Mouse (Mus musculus): ENCODE measurements around the gene Fam118b. TPM values are rescaled to one million over a fixed set of nuclear protein-coding genes. Genes with fewer than 3 reads are reported as not detected.

Gene Fam118b
- total and polyA plus RNA-seq, 3 experiments = 13.8 to 15.9 (median 15.2) TPM

GRCm38 (mm10) chr9:35307461-35307860 is 39.9 kb upstream of the Fam118b start:
- Histone ChIP-seq H3K27me3 (ENCODE audit: control insufficient read depth, insufficient read depth, low read length) (no peaks in the 10 kb centered on the region), H3K4me1 (ENCODE audit: control insufficient read depth, insufficient read depth, low read length) (no peaks in the 10 kb centered on the region; the same call in 1 of the 2 replicates), H3K36me3 (ENCODE audit: control insufficient read depth, insufficient read depth, low read length) (no peaks in the 10 kb centered on the region), H3K4me3 (no peak overlapping the region), H3K79me2 (replicated peaks; ENCODE audit: control insufficient read depth, insufficient read depth, low read length) (no peaks in the 10 kb centered on the region), H3K9ac (ENCODE audit: low read depth, low read length) (no peak overlapping the region), H3K27ac (no peak overlapping the region)
- intact Hi-C loops (cut with DNase I) = no loop called here
- TF ChIP-seq CTCF (IDR thresholded peaks at IDR 0.05) = no peak
- no peak for TF ChIP-seq POLR2A (IDR thresholded peaks at IDR 0.05; ENCODE audit: insufficient read depth, low read depth, low read length)
- TF ChIP-seq EP300 (IDR thresholded peaks at IDR 0.05; ENCODE audit: insufficient read depth, low read depth, low read length) = no peak
- no peak for DNase-seq
- 75% methylated on average over 7 of the region's 7 CpGs for WGBS

DNA sequence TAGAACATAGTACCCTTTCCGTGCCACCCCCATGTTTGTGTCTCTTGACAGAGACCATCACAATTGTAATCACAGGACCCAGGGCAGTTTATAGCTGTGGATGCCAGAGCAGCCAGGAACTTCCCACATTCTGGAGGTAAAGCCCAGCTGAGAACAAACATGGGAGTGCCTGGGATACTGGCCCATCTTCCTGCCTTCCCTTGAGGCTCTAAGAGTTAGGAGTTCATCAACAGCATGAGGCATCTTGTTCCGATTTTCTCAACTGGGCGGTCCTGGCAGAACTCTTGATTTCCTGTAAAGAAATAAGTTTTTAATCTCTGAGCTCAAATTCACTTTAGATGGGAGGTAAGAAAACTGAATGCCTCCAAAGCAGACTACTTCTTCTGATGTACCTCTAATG is 34.6 kb upstream of the Fam118b start:
- DNase-seq = no peak
- Histone ChIP-seq H3K4me1 (ENCODE audit: control insufficient read depth, insufficient read depth, low read length) (no peaks in the 10 kb centered on the region), H3K27ac (no peak overlapping the region), H3K27me3 (ENCODE audit: control insufficient read depth, insufficient read depth, low read length) (no peaks in the 10 kb centered on the region), H3K36me3 (ENCODE audit: control insufficient read depth, insufficient read depth, low read length) (no peaks in the 10 kb centered on the region), H3K9ac (ENCODE audit: low read depth, low read length) (no peak overlapping the region), H3K79me2 (replicated peaks; ENCODE audit: control insufficient read depth, insufficient read depth, low read length) (no peaks in the 10 kb centered on the region), H3K4me3 (no peak overlapping the region)
- 72% methylated on average over 3 of the region's 3 CpGs for WGBS
- TF ChIP-seq POLR2A (IDR thresholded peaks at IDR 0.05; ENCODE audit: insufficient read depth, low read depth, low read length) (no peak), EP300 (IDR thresholded peaks at IDR 0.05; ENCODE audit: insufficient read depth, low read depth, low read length) (no peak), CTCF (IDR thresholded peaks at IDR 0.05) (no peak)
- intact Hi-C loops (cut with DNase I) = no loop called here

DNA sequence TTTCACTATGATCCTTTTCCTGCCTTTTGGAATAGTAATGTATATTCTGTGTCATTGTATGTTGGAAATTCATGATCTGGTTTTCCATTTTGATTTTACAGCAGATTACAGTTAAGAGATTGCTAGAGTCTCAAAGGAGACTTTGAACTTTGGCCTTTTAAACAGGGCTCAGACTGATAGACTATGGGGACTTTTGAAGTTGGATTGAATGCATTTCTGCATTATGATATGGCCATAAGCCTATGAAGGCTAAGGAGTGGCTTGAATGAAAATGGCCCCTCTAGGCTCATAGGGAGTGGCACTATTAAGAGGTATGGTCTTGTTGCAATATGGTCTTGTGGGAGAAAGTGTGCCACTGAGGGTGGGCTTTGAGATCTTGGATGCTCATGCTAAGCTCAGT is 30.2 kb upstream of the Fam118b start:
- no peak overlapping the region for H3K27ac ChIP-seq
- no peak overlapping the region for H3K4me3 ChIP-seq
- TF ChIP-seq EP300 (IDR thresholded peaks at IDR 0.05; ENCODE audit: insufficient read depth, low read depth, low read length) = no peak
- TF ChIP-seq CTCF (IDR thresholded peaks at IDR 0.05) = no peak
- TF ChIP-seq POLR2A (IDR thresholded peaks at IDR 0.05; ENCODE audit: insufficient read depth, low read depth, low read length) = no peak
- intact Hi-C loops (cut with DNase I) = no loop called here
- no peak overlapping the region for H3K9ac ChIP-seq (ENCODE audit: low read depth, low read length)
- no peak for DNase-seq
- no peaks in the 10 kb centered on the region for H3K27me3 ChIP-seq (ENCODE audit: control insufficient read depth, insufficient read depth, low read length)
- peaks cover 2% of the 10 kb centered on the region; the same call in 1 of the 2 replicates for H3K36me3 ChIP-seq (ENCODE audit: control insufficient read depth, insufficient read depth, low read length)
- H3K79me2 ChIP-seq (replicated peaks; ENCODE audit: control insufficient read depth, insufficient read depth, low read length) = no peaks in the 10 kb centered on the region
- H3K4me1 ChIP-seq (ENCODE audit: control insufficient read depth, insufficient read depth, low read length) = no peaks in the 10 kb centered on the region

DNA sequence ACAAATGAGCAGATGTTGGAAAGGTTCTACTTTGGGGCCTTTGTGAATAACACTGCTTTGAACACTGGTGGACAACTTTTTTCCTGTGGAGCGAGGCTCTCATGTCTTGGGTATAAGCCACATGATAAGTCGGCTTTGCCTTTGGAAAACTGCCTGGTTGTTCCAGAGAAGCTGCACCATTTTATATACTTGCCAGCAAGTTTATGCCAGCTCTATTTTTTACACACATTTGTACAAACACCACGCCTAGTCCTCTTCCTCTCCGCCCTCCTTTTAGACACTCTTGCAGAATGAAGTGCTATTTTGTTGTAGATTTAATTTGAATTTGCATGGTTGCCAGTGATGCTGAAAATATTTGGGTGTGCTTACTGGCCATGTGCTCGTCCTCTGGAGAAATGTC is 25.9 kb upstream of the Fam118b start:
- no peaks in the 10 kb centered on the region for H3K4me1 ChIP-seq (ENCODE audit: control insufficient read depth, insufficient read depth, low read length)
- H3K9ac ChIP-seq (ENCODE audit: low read depth, low read length) = no peak overlapping the region
- intact Hi-C loops (cut with DNase I) = no loop called here
- H3K27ac ChIP-seq = no peak overlapping the region
- no peak overlapping the region for H3K4me3 ChIP-seq
- H3K79me2 ChIP-seq (replicated peaks; ENCODE audit: control insufficient read depth, insufficient read depth, low read length) = no peaks in the 10 kb centered on the region
- DNase-seq = peak in 1 of 2 experiments; percentile 63
- H3K27me3 ChIP-seq (ENCODE audit: control insufficient read depth, insufficient read depth, low read length) = no peaks in the 10 kb centered on the region
- H3K36me3 ChIP-seq (ENCODE audit: control insufficient read depth, insufficient read depth, low read length) = peaks cover 2% of the 10 kb centered on the region; the same call in 1 of the 2 replicates
- no peak for TF ChIP-seq EP300 (IDR thresholded peaks at IDR 0.05; ENCODE audit: insufficient read depth, low read depth, low read length)
- TF ChIP-seq CTCF (IDR thresholded peaks at IDR 0.05) = no peak
- TF ChIP-seq POLR2A (IDR thresholded peaks at IDR 0.05; ENCODE audit: insufficient read depth, low read depth, low read length) = no peak
- WGBS = 35% methylated on average over 5 of the region's 5 CpGs

GRCm38 (mm10) chr9:35290916-35291315 is 23.3 kb upstream of the Fam118b start:
- H3K79me2 ChIP-seq (replicated peaks; ENCODE audit: control insufficient read depth, insufficient read depth, low read length) = no peaks in the 10 kb centered on the region
- intact Hi-C loops (cut with DNase I) = no loop called here
- H3K9ac ChIP-seq (ENCODE audit: low read depth, low read length) = no peak overlapping the region
- H3K4me3 ChIP-seq = no peak overlapping the region
- 19% methylated on average over 4 of the region's 4 CpGs for WGBS
- H3K4me1 ChIP-seq (ENCODE audit: control insufficient read depth, insufficient read depth, low read length) = no peaks in the 10 kb centered on the region
- no peak for TF ChIP-seq CTCF (IDR thresholded peaks at IDR 0.05)
- TF ChIP-seq EP300 (IDR thresholded peaks at IDR 0.05; ENCODE audit: insufficient read depth, low read depth, low read length) = no peak
- no peak for TF ChIP-seq POLR2A (IDR thresholded peaks at IDR 0.05; ENCODE audit: insufficient read depth, low read depth, low read length)
- H3K27me3 ChIP-seq (ENCODE audit: control insufficient read depth, insufficient read depth, low read length) = no peaks in the 10 kb centered on the region
- no peak overlapping the region for H3K27ac ChIP-seq
- H3K36me3 ChIP-seq (ENCODE audit: control insufficient read depth, insufficient read depth, low read length) = peaks cover 2% of the 10 kb centered on the region; the same call in 1 of the 2 replicates
- DNase-seq = peak in 1 of 2 experiments; percentile 47

- intact Hi-C loops (cut with DNase I) = no loop called here
- no peak for DNase-seq
- Histone ChIP-seq H3K4me1 (ENCODE audit: control insufficient read depth, insufficient read depth, low read length) (no peaks in the 10 kb centered on the region), H3K27me3 (ENCODE audit: control insufficient read depth, insufficient read depth, low read length) (no peaks in the 10 kb centered on the region), H3K79me2 (replicated peaks; ENCODE audit: control insufficient read depth, insufficient read depth, low read length) (no peaks in the 10 kb centered on the region), H3K27ac (no peak overlapping the region), H3K9ac (ENCODE audit: low read depth, low read length) (no peak overlapping the region), H3K36me3 (ENCODE audit: control insufficient read depth, insufficient read depth, low read length) (peaks cover 2% of the 10 kb centered on the region; the same call in 1 of the 2 replicates), H3K4me3 (no peak overlapping the region)
- WGBS = 94% methylated on average over 3 of the region's 3 CpGs
- TF ChIP-seq POLR2A (IDR thresholded peaks at IDR 0.05; ENCODE audit: insufficient read depth, low read depth, low read length) (no peak), CTCF (IDR thresholded peaks at IDR 0.05) (no peak)
Observed at GRCm38 (mm10) chr9:35290417-35290816, 22.8 kb upstream of the Fam118b start.
